Mouse (Mus musculus) gastrocnemius, postnatal 10 days (tissue): Measurements from ENCODE around the gene Epha10. TPM values are rescaled to one million over a fixed set of nuclear protein-coding genes. Genes with fewer than 3 reads are reported as not detected.
A peak's percentile ranks its signal among the peaks of the same experiment; 100 is the strongest.

Source experiments
- DNase-seq: peaks from one replicate; pipeline ENCODE4 v3.0.0; 2021; ENCODE audit warnings: mixed read lengths
- long read RNA-seq, 2 experiments: library from polyadenylated mRNA; stranded (forward); transcript quantifications; one replicate each; pipeline ENCODE4 v2.0.0; 2021
- total RNA-seq, 2 experiments: library from RNA; stranded (reverse); gene quantifications; 2 replicates each; pipeline ENCODE4 v1.2.3; 2021

The Epha10 gene
- under 1 TPM; 0.05 TPM for total RNA-seq
- long read RNA-seq, experiment 1 = 0 reads
- long read RNA-seq, experiment 2 = 0 reads

GRCm38 (mm10) chr4:124880599-124880998, at the start of gene Epha10:
Gene Epha10 (plus strand): TSS chr4:124880899.
- no peak for DNase-seq

GRCm38 (mm10) chr4:124832796-124833195, 47.9 kb upstream of the Epha10 start:
- DNase-seq = no peak

- no peak for DNase-seq
Measured at GRCm38 (mm10) chr4:124838035-124838700, 42.5 kb upstream of the Epha10 start.

DNA sequence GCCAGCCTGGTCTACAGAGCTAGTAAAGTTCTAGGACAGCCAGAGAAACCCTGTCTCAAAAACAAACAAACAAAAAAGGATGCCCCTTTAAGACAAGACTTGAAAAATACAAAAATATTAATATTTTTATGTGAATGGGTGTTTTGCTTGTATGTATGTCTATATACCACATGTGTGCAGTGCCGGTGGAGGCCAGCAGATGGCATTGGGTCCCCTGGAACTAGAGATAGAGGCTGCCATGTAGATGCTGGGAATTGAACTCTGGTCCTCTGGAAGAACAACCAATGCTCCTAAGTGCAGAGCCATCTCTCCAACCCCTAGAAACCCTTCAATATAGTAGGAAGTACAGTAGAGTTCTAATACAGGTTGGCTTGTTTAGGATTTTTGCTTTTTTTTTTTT, 39.7 kb upstream of the Epha10 start:
- no peak for DNase-seq

- DNase-seq = peak; percentile 30
Measured at GRCm38 (mm10) chr4:124843493-124843892, 37.2 kb upstream of the Epha10 start.

DNA sequence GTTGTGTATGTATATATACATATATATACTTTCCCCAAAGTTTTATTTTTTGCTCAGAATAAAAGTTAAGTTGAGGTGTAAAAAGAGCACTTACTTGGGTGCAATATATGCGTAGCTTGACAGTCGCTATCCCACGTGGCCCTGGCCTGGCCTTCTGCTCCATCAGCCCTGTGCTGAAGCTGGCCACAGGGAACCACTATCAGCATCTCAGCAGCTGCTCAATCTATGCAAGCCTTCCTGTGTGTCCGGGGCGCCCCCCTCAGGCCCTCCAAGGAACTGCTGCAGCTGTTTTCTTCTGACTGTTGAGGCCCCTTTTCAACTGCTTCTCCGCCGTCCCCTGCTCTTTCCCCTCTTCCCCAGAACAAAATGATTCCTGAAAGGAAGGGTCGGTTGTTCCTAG, 33.1 kb upstream of the Epha10 start:
- peak; percentile 85 for DNase-seq

DNA sequence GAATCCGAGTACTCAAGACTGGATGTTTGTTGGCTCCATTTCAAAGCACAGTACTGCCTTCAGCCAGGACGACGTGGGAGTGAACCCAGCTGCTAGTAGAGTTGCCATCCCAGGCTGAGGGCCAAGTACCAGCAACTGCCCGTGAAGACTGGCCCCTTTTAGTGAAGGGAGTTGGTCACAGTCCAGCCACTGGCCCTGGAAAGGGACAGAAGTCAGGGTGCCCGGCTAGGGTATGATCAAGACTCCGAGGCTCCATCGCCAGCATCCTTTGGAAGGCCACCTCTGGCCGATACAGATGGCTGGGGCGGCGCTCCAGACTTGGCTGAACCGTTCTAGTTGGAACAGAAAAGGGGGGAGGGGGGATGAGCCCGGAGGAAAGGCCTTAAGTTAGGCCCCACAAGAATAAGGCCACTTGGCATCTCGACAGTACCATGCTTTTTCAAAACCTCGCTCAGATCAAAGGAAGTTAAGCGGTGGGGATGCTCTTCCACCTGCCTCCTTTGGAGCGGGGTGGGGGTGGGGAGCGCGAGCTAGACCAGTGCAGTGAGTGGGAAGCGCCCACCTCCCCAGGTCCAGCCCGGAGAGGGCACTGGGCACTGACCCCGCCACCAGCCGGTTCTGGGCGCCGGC, 31.0 kb upstream of the Epha10 start:
- peak; percentile 71 for DNase-seq

- peak; percentile 95 for DNase-seq
Measured at GRCm38 (mm10) chr4:124850261-124850913, 30.3 kb upstream of the Epha10 start, which contains the start of gene Yrdc. Gene Yrdc (plus strand): TSS chr4:124850679.

DNA sequence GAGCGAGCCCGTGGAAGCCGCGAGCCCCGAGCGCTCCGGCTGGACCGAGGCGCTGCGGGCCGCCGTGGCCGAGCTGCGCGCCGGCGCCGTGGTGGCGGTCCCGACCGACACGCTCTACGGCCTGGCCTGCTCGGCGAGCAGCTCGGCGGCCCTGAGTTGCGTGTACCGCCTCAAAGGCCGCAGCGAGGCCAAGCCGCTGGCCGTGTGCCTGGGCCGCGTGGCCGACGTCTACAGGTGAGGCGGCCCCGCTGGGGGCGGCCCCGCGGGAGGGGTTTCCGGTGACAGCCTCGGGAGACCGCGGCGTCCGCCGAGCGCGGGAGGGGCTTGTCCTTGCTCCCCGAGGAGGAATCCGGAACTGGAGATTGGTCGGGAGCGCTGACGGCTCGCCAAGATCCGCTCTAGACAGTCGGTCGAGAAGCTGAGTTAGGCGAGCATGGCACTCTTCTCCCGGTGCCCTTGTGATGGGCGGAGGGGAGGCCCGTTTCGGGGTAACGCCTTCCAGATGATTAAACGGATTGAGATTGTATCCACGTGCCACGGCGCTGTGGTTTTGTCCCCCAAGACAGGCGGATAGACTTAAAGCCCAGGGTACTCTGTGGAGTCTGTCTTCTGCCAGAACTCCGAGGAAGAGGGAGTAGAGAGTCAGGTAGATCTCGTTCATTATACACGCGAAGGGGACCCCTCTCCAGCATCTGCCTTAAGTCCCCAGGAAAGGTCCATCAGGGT, 29.6 kb upstream of the Epha10 start, which contains the start of gene 1110065P20Rik:
Gene 1110065P20Rik, minus strand, starts transcription at position 264 of the 726 bp plus-strand sequence.
- DNase-seq = peak; percentile 71

DNA sequence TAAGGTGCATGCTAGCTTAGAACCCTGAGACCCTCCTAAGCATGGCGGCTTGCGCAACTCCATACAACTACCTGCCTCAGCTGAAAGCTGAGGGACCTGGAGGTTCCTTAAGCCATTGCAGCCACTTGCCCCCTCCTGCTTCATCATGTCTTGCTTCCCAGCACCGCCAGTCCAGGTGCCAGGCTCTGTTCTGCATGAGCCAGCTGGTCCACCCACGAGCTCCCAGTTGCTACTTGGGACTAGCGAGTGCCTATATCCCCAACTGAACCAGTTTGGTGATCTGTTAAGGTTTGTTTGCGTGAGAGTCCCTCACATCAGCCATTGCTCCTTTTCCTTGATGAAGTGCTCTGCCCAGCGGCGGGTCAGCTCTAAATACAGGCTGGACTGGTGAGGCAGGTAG, 24.4 kb upstream of the Epha10 start:
- no peak for DNase-seq

- DNase-seq = no peak
Measured at GRCm38 (mm10) chr4:124858370-124858769, 22.3 kb upstream of the Epha10 start.

- DNase-seq = peak; percentile 84
Measured at GRCm38 (mm10) chr4:124860446-124860845, 20.3 kb upstream of the Epha10 start.

GRCm38 (mm10) chr4:124861283-124862188, 19.2 kb upstream of the Epha10 start, which contains the start of gene Maneal:
Gene Maneal (minus strand): TSS chr4:124862171.
- no peak for DNase-seq

GRCm38 (mm10) chr4:124872719-124873118, 8.0 kb upstream of the Epha10 start:
- DNase-seq = no peak

- no peak for DNase-seq
Measured at GRCm38 (mm10) chr4:124881341-124881908, 726 bp downstream of the Epha10 start.

DNA sequence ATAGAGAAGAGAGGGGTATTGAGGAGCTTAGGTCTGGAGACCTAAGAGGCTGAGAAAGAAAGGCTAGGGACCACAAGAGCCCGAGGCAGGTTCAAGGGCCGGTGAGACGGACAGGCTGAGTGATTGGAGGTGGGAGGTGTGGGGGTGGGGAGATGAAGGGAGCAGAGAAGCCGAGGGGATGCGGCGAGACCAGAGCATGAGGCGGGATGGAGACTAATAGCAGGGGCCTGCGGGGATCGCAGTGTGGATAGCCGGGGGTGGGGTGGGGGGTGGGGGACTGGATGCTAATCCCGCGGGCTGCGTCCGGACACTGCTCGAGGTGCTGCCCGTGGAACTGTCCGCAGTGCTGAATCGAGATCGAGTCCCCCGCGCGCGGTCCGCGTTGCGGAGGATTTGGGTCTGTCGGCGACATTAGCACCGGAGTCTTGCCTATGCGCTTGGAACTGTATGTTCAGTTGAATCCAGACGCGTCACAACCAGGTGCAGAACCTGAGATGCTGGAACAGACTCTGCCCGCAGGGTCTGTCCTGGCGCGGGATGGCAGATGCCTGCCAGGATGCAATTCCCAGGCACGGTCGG, 1.5 kb downstream of the Epha10 start:
- peak; percentile 57 for DNase-seq

DNA sequence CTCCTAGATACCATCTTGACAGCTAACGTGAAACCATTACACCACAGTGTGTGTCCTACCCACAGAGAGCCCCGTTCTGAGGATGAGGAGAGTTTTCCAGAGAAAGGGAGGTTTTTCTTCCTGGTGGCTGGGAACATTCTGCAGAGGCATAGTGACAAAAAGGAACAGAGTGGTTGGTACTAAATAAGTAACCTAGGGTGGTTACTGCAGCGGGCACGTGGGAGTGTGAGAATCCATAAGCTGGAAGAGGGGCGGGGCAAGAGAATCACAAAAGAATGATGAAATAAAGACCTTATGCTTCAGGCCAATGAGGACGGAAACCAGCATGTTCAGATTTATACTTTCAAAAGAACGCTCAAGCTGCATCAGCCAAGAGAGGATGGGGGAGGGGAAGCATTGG, 8.0 kb downstream of the Epha10 start:
- DNase-seq = no peak

- DNase-seq = no peak
Measured at GRCm38 (mm10) chr4:124889935-124890334, 9.2 kb downstream of the Epha10 start.

DNA sequence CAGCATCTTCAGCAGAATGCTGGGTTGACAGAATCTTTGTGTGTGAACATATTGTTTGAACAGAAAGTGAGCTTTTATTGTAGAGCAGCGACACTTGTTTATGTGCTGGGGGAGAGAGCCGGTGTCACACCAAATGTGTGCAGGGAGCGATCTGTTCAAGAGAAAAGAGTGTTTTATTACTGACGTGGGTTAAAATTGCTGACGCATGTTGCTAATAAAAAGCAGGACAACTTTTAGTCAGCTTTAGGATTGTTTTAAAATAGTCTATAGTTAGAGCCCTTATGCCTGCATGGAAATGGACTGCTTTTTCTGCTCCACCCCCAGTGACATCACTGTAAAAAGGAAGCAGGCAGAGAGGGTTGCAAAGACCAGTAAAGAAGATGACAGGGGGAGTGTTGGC, 10.1 kb downstream of the Epha10 start:
- DNase-seq = no peak

GRCm38 (mm10) chr4:124893769-124894168, 13.1 kb downstream of the Epha10 start:
- DNase-seq = no peak
